Mouse (Mus musculus) left cerebral cortex, adult 18-20 months (tissue): ENCODE measurements around the gene Bst1. TPM values are rescaled to one million over a fixed set of nuclear protein-coding genes. Genes with fewer than 3 reads are reported as not detected.

Source experiments
- DNase-seq, 2 experiments: peaks; one replicate each; pipeline ENCODE4 v3.0.0; 2021 to 2022; ENCODE audit warnings: low spot score in 2 of 2, mixed read lengths in 1 of 2
- total RNA-seq, 2 experiments: library from RNA; stranded (reverse); gene quantifications; 2 replicates each; pipeline ENCODE4 v1.2.3; 2021

Bst1 gene
- total RNA-seq, 2 experiments from 2014 or later, result not detected

GRCm38 (mm10) chr5:43810427-43811062 is 8.1 kb upstream of the Bst1 start:
- DNase-seq, result no peak

- DNase-seq, result no peak
Measured at GRCm38 (mm10) chr5:43814536-43814935, 4.1 kb upstream of the Bst1 start.

GRCm38 (mm10) chr5:43815769-43816168 is 2.9 kb upstream of the Bst1 start:
- no peak for DNase-seq

- no peak for DNase-seq
Measured at GRCm38 (mm10) chr5:43820785-43821184, 2.1 kb downstream of the Bst1 start.

GRCm38 (mm10) chr5:43821538-43821937 is 2.9 kb downstream of the Bst1 start, which contains the start of gene Fbxl5:
Gene Fbxl5 (minus strand): TSS chr5:43821638.
- DNase-seq, result no peak

- no peak for DNase-seq
Measured at GRCm38 (mm10) chr5:43822199-43822598, 3.5 kb downstream of the Bst1 start.

- DNase-seq, result no peak
Measured at GRCm38 (mm10) chr5:43822824-43823223, 4.1 kb downstream of the Bst1 start.

- no peak for DNase-seq
Measured at GRCm38 (mm10) chr5:43824580-43824979, 5.9 kb downstream of the Bst1 start.

GRCm38 (mm10) chr5:43826883-43827282 is 8.2 kb downstream of the Bst1 start:
- no peak for DNase-seq

- no peak for DNase-seq
Measured at GRCm38 (mm10) chr5:43827366-43827765, 8.7 kb downstream of the Bst1 start.

- no peak for DNase-seq
Measured at GRCm38 (mm10) chr5:43836590-43836989, 17.9 kb downstream of the Bst1 start.

- DNase-seq, result peak; percentile 36 to 72
Measured at GRCm38 (mm10) chr5:43837372-43837771, 18.7 kb downstream of the Bst1 start.

GRCm38 (mm10) chr5:43841144-43842010 is 22.7 kb downstream of the Bst1 start:
- peak; percentile 47 to 66 for DNase-seq

GRCm38 (mm10) chr5:43842011-43842285 is 23.3 kb downstream of the Bst1 start:
- DNase-seq, result no peak

- DNase-seq, result no peak
Measured at GRCm38 (mm10) chr5:43842576-43843155, 24.0 kb downstream of the Bst1 start.

- DNase-seq, result no peak
Measured at GRCm38 (mm10) chr5:43845083-43845482, 26.4 kb downstream of the Bst1 start.

GRCm38 (mm10) chr5:43845646-43846045 is 27.0 kb downstream of the Bst1 start:
- DNase-seq, result no peak

GRCm38 (mm10) chr5:43846227-43846626 is 27.5 kb downstream of the Bst1 start:
- DNase-seq, result no peak

- DNase-seq, result no peak
Measured at GRCm38 (mm10) chr5:43847555-43847954, 28.9 kb downstream of the Bst1 start.

- no peak for DNase-seq
Measured at GRCm38 (mm10) chr5:43848275-43848674, 29.6 kb downstream of the Bst1 start.

- no peak for DNase-seq
Measured at GRCm38 (mm10) chr5:43853096-43853867, 34.6 kb downstream of the Bst1 start.
